Mouse (Mus musculus): ENCODE measurements around the gene Csf2ra.
"Not testable (repeated sequence)": the region's sequence is repeated elsewhere in the genome, so short reads cannot be mapped to it uniquely, and the experiment has no call there.

Csf2ra gene

DNA sequence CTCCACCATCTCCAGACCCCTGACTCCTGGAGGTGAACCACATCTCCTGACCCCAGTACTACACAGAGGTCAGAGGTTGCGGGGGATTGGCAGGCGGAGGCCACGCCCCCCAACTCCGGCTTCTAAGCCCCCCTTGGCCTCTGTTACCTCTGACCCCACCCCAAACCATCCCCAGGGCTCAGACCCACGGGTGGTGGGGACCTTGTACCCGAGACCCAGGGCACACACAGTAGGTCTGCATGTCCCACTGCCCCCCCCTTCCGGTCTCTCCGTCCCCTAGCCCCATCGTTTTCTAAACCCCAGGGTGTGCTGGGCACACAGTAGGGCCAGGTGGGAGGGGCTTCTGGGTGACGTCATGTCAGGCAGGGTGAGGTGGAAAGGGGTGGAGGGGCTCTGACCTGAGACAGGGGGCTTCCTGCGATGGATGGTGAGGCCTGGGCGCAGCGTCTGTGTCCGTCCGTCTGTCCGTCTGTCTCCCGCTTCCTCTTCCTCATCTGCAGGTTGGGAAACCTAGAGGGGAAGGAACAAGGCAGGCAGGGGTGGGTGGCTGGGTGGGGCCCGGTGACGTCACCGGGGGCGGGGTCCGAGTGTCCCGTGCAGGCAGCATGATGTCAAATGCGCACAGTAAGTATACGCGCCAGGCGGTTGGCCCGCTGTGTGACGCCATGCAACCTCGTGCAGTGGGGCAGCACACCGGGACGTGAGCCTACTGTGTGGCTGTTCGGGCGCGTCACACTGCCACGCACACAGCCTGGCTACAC is at the start of gene Csf2ra:
Gene Csf2ra, minus strand, starts transcription at position 489 of the 761 bp plus-strand sequence.
- peak; percentile 40 for DNase-seq

DNA sequence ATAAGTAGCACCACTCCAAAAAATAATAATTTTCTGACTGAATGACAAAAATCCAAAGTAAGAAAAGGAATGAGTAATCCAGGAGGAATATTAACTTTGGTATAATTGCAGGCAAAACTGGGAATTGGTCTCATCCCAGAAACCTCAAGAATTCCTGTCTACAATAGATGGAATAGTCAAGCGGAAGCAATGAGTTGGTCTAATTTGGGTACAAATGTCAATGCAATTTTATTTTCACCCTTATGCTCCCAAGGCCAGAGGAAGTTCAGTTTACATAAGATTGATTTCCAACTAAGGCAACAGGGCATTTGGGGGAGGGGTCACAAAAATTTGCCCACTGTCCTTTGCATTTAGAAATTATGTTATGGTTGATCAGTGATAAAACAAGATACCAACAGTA is 47.2 kb upstream of the Csf2ra start:
- no peak for DNase-seq

DNA sequence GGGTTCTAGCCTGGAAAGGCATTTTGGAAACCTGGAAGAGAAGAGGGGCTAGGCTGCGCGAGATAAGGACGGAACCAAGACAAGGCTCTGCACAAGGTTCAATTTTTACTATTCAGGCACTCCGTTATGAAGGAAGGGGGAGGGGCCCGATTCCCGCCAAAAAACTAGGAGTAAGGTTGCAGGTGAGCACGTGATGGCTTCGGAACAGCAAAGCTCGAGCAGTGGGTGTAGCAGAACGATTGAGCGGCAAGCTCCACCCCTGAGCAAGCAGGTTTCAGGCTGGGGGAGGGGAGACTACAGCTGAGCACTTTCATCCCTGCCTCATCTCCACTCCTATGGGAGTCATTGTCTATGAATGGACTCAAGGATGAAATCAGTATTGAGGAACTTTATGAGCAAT is 40.9 kb upstream of the Csf2ra start:
- DNase-seq: not testable (repeated sequence)

DNA sequence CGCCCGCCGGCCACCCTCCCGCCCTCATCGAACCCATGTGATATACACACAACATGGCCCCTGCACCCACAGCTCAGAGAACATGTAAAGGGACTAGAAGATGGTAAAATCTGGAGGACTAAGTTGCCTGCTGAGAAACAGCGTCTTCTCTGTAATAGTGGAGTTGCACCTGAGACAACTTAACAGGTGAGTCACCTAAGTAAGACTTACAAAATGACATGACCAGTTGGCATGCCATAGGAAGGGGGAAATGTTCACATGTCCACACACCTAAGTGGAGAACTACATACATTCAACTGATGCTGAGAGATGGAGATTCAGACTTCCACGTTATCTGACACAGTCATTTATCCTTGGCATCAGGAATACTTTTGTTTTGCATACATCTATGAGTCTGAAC is 38.9 kb upstream of the Csf2ra start:
- DNase-seq: no peak

DNA sequence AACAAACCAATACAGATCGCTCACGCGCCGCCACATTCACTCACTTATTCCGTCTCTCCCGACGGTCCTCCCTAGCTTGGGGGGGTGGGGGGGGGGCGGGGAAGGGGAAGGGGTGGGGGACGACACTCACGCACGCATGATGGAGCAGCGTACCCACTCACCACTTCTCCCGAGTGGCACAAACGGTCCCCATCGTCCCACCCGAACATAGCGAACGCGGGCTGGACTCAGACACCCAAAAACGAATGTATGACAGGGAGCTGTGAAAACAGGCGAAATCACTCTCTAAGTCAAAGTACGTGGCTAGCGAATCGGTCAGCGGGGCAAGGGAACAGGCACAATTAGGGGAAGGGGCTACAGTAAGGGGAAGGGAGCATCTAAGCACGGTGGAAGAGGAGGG is 38.4 kb upstream of the Csf2ra start:
- DNase-seq: peak; percentile 33

DNA sequence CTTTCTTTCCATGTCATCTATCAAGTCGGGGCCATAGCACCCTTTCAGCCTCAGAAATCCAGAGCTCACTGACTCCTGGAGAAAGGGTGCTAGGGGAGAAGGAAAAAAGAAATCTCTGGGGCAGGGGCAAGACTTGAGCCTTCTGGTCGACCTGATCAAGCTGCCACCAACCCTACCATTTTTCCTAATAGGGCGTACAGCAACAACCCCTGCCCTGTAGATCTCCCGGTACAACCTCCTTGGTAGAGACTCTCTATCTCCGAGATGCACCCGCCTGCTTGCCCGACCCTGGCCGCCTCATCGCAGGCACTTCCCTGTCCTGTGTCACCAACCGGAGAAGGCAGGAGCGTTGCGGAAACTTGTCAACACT is 38.0 kb upstream of the Csf2ra start:
- DNase-seq: peak; percentile 47

DNA sequence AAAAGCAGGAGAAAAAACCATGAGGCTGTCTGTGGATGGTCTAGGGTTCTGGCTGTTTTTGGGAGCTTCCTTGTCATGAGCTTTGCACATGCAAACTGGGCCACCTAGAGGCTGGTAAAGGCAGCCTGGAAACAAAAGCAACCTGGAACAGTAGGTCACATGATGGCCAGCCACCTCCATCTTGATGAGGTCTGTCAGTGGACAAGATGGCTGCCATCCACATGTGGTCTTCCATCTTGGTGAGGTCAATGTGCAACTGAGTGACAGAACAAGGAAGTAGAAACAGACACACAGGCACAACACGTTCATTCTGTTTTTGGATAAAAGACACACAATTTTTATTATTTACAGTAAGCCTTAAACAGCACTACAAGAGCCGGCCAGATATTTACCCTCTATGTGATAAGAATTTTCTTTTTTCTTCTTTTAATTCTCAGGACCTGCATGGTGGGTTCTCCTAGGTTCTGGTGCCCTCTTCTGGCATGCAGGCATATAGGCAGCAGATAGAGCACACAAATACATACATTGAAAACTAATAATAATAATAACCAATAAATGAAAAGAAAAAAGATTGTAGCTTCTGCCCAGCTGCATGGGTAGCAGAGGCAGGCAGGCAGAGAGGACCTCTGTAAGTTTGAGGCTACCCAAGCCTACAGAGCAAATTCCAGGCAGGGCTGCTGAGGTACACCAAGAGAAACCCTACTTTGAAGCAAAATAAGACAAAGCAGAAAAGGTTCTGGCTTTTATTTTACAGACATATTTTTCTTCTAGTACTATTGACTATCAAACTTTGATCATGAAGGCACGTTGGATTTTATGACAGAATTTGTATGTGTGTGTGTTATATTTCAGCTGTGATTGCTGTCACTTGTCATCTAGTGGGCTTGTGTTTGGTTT is 37.4 kb upstream of the Csf2ra start:
- DNase-seq: peak; percentile 78

DNA sequence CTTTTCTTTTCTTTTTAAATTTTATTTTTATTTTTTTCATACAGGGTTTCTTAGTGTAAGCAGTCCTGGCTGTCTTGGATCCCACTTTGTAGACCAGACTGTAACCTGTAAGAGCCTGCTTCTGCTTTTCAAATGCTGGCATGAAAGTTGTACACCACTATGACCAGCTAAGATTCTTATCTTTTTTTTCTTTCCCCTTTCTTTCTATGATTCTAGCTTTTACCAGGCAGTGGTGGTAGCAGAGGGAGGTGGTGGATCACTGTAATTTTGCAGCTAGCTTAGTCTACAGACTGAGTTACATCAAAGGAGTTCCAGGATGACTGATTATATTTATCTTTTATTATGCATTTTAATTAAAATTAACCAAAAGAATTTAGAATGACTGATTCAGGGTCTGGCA is 36.7 kb upstream of the Csf2ra start:
- no peak for DNase-seq

DNA sequence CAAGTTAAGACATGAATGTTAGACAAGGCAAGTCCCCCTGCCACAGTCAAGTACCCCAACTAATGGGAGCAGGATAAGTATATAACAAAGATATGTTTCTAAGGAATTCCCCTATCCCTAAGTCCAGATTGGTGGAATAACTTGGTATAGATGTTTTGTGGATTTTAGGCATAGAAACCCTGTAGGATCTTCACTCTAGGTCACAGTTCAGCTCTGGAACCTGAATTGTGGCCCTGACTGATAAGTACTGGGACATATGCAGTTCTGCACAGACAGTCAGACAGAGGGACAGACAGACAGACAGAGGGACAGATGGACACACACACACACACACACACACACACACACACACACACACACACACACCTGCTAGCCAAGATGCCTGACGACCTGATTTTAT is 36.0 kb upstream of the Csf2ra start:
- no peak for DNase-seq

DNA sequence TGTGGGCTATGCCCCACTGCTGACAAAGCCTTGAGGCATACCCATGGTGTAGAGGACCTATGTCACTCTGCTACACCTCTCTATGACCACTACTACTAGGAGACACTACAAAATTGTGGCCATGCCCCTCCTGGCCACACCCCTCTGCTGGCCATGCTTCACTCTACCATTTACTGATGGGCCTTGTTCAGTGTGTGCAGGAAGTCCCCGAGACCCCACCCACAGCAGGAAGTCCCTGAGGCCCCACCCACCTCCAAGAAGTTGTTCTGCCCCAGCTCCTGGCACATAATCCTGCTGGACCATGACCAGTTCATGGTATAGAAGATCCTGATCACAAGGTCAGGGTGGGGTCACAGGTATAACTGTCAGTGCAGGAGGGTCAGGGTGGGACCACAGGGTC is 33.0 kb upstream of the Csf2ra start:
- DNase-seq: no peak

DNA sequence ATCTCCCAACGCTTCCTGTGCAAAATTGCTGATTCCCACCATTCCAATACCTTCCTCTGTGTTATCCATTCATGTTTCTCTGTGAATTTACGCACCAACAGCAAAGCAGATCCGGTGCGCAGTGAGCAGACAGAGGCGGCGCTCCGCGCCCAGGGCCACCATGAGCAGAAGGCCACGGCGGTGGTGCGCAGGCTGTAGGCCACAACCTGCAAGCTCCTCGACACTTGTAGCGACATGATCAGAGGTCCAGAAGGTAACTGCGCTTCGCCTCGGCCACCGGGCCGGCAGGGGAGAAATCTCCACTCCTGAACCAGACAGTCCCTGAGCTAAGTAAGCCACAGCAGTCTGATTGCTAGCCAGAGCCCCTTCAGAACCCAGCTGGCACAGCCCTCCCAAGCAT is 29.5 kb upstream of the Csf2ra start:
- no peak for DNase-seq

DNA sequence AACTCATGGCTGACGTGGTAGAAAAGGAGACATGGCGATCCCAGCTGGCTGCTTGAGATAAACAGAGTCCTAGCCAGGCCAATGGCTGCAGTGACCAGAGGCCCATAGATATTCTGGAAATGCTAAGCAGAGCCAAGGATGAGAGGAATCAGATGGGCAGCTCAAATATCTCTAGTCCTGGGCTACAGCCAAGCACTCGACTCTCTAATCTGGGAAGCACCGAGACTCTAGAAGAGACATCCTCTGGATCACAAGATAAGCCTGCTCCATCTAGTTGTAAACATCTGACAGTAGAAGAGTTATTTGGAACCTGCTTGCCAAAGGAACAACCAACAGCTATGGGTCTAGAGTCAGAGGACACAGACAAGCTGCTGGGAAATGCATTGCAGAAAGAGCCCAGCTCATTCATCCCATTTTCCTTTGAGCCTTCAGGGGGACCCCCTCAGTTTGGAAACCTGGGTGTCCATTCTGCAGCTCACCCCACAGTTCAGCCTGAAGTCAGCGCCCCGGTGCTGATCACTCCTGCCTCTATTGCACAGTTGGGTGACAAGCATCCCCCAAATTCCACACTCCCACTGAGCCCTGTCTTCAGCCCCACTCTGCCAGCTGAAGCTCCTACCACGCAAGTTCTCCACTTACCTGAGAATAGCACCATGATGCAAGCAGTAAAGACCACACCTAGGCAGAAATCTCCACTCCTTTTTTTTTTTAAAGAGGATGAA is 28.1 kb upstream of the Csf2ra start:
- no peak for DNase-seq

DNA sequence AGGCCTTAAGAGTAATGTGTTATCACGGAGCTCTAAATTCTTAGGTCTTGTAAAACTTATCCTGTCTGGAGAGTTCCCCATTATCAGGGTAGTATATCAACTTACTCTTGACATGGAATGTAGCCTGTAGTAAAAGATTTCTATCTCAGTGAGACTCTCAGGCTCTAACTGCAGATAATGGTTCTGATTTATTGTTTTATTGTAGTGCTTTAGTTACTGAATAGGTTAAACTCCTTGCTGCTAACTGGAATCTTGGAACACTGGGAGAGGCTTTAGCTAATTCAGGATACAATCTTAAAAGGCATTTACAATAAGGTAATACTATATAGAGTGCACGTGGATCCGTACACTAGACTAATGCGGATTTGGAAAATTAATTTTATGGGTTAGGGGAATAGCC is 19.1 kb upstream of the Csf2ra start:
- not testable (repeated sequence) for DNase-seq

DNA sequence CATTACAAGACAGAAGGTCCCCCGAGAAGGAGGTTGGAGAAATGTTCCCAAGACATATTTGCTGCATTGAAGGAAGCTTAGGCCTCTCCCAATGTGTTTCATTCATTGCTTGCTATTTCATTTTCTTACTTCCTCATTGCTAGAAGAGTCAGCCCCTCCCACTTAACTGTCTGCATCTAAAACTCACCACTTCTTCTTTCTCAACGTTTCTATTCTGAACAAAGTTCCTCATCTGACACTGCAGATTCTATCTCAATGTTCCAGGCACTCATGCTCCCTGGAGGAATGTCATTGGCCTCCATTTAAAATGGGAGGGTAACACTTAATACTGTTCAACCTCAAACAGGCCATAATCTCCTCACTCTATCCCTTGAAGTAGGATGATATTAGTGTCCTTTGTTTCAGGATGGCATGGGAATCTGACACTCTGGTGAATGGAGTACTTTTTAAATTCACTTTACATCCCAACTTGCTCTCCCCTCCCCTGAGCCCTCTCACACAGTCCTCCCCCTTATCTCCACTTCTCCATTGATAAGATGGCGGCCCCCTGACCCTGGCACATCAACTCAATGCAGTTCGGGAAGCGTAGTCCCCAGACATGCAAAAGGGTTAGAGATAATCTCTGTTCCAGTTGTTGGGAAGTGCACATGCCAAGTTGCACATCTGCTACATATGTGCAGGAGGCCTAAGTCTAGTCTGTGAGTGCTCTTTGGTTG is 16.6 kb upstream of the Csf2ra start:
- DNase-seq: no peak

DNA sequence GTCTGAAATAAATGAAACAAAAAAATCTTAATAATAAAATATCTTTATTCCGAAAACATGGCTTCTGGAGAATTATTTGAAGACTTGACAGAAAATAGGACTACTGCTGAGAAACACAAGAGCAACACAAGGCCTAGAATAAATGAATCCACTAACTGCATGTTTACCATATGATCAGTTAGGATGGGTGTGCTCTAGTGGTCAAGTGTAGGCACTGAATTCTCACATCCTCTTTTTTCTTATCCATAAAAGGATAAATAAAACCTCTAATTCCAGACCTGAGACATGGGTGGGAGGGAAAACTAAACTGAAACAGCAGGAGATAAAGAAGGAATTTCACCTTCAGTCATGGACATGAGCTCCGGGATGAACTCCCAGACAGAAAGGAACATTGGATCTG is 9.7 kb upstream of the Csf2ra start:
- no peak for DNase-seq

DNA sequence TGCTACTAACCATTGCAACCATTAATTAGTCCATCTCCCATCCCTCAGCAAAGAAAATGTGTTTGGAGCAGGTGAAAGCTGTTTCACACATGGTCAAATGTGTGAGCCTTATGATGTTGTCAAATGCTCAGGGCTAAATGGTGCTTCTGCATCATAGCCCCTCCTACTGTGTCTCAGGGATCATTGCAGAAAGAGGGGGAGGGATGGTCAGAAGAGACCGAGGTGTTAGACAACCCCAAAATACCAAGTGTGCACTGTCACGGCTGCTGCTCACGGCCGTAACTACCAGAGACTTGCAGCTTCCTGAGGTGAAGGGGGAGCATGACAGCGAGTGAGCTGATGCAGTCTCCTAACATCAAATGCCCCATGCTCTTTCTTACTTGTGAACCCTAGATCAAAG is 6.3 kb upstream of the Csf2ra start:
- no peak for DNase-seq

DNA sequence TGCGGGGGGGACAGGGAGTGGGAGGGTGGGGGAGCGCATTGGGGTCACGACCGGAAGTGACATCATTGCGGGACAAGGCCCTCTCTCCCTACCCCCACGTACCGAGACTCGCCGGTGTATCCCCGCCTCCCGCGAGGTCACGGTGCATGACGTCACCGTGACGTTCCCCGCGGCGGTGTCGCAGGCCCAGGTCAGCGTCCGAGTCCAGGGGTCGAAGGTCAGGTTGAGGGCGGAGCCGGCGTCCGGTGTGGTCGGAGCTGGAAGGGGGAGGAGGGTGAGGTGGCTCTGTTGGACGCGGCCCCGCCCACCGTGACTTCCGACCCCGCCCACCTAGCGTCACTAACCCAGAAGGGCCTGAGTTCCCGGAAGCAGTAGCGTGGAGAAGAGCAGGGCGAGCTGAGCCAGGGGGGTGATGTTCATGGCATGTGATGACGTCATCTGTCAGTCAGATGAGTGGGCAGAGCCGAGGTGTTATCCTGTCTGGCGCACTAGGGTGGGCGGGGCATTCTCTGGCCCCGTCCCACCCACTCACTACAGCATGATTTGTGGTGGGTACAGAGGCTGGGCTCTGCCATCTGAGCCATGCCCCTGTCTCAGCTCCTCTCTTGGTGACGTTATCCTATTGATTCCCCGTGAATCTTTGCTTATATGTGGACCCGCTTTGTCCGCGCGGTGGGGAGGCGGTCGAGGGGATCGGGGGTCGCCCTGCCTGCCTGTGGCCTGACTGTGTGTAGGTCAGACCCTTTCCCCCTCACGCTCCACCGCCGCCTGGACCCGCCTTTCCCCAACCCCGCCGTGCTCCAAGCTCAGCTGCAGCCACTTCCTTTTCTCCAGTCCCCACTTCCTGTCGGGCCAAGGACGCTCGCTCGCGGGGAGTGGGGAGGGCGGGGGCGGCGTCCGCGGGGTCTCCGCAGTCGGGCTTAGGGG is 1.0 kb downstream of the Csf2ra start:
- DNase-seq: peak; percentile 93

DNA sequence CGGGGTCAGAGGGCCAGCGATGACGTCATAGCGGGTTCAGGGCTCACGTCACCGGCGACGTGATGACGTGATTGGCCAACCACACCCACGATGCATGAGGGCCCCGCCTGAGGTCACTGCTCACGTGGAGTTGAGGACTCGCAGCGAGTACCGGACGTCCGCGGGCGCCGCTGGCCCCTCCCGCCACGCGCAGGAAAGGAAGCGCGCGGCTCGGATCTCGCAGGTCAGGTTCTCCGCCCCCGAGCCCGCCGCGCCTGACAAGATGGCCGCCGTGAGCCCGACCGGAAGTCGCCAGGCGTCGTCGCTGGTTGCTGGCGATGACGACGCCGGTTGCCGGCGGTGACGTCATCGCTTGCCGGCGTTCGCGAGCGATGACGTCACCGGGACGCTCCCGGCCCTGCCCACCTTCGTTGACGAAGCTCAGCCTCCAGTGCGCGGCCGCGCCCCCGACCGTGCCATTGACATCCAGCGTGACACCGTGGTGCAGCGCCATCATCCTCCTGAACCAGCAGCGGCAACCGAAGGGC is 1.8 kb downstream of the Csf2ra start:
- peak; percentile 90 for DNase-seq

DNA sequence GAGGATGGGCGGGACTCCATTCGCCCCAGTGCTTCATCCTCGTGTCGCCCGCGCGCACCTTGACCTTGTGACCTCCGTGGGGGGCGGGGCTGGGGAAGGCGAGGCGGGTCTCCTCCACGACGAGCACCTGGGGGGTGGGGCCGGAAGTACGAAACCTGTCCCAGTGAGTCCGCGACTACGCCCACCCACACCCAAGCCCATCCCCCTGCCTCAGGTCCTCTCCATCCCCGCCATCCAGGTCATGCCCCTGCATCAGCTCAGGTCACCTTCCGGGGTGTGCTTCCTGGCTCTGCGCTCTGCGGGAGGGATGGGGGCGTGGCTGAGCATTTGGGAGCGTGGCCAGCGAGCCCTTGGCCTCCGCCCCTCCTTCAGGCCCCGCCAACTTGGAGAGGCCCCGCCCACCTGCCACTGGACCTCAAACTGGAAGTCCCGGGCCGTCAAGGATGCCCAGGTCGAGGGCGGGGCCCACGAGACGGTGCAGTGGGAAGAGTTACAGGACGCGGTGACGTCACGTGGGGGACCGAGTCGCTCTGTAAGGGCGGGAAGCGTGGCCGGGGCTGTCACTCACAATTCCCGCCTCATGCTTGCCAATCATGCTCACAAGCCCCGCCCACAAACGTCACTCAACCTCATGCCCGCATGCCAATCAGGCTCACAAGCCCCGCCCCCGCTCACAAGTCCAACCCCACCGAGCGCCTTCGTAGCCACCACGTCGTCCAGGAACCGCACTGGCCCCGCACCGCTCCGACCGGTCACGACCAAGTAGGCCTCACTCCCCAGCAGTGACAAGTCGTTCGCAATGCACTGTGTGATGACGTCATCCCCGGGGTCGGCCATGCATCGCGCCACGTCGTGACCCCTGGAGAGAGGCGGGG is 2.5 kb downstream of the Csf2ra start:
- peak; percentile 92 for DNase-seq

Data from kidney, postnatal 10 days (tissue).